In the genomic region with DNA sequence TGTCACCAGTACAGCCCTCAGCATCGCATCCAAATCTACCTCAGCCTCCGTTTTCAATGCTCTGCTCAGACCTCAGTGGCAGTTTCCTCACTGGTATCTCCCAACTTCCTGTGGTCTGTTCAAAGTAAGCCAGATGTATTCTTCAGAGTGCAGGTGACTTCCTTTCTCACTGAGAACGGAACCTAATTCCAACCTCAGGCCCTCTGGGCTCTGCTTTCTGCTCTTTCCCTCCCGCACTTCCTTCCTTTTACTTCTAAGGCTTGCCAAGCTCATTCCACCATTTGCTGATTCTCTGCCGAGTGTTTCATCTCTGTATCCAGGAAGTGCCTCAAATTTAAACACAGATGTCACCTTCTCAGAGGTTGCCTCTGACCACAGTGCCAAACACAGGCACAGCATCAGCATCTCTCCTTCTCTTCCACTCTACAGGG, we compare ENCODE assay signal across 12 mouse cellular contexts. TPM values are rescaled to one million over a fixed set of nuclear protein-coding genes. Genes with fewer than 3 reads are reported as not detected.
DNase-seq lines count a peak whose midpoint lies in the region; ATAC-seq and TF ChIP-seq lines count a peak whose summit lies in the region.
"Had no signal": no experiment of that assay in that cellular context is flagged by ENCODE, and none has a peak within 500 bp of the region (broad histone marks: within the 10 kb centered on the region; RNA-seq: fewer than 3 reads in every experiment).

No protein-coding gene starts in this region.

- H3K27me3 ChIP-seq in spleen, adult 2 months (ENCODE audit: control insufficient read depth, insufficient read depth, low read length) = no peaks in the 10 kb centered on the region
- H3K27me3 ChIP-seq in midbrain, embryonic 11.5 days (ENCODE audit: control insufficient read depth, insufficient read depth, low read length) = no peaks in the 10 kb centered on the region
- H3K27me3 ChIP-seq: intestine, embryonic 15.5 days had no signal

- ATAC-seq in common myeloid progenitor, adult 5-6 weeks (replicated peaks; ENCODE audit: low read depth, poor library complexity, severe bottlenecking) = peak; percentile 23
- no peak for ATAC-seq in midbrain, embryonic 11.5 days (ENCODE audit: low FRiP score)
- ATAC-seq: intestine, embryonic 15.5 days had no signal

- TF ChIP-seq CTCF in spleen, adult 2 months (IDR thresholded peaks at IDR 0.05; ENCODE audit: extremely low read depth, insufficient read depth, insufficient read length, insufficient replicate concordance) = no peak

- peaks cover 15% of the 10 kb centered on the region; the same call in 1 of the 2 replicates for H3K4me1 ChIP-seq in spleen, adult 2 months (ENCODE audit: control insufficient read depth, insufficient read depth, insufficient read length)
- H3K4me1 ChIP-seq in midbrain, embryonic 11.5 days (ENCODE audit: control insufficient read depth, insufficient read depth, low read length) = peaks cover 3% of the 10 kb centered on the region

- no peak overlapping the region for H3K4me2 ChIP-seq in midbrain, embryonic 11.5 days
- H3K4me2 ChIP-seq: intestine, embryonic 15.5 days had no signal

- no peaks in the 10 kb centered on the region for H3K9me3 ChIP-seq in midbrain, embryonic 11.5 days (ENCODE audit: control insufficient read depth, low read length)
- H3K9me3 ChIP-seq: embryonic facial prominence, embryonic 10.5 days; intestine, embryonic 15.5 days had no signal

- H3K4me3 ChIP-seq in spleen, adult 2 months (ENCODE audit: extremely low read depth, insufficient read depth, insufficient read length) = no peak overlapping the region
- H3K4me3 ChIP-seq in midbrain, embryonic 11.5 days (ENCODE audit: low read depth, low read length) = no peak overlapping the region
- H3K4me3 ChIP-seq: embryonic facial prominence, embryonic 10.5 days; intestine, embryonic 15.5 days had no signal

- TF ChIP-seq POLR2A in spleen, adult 2 months (IDR thresholded peaks at IDR 0.05; ENCODE audit: low read depth, low read length) = no peak

- 12% methylated on average over 5 of the region's 5 CpGs for WGBS in spleen, adult 2 months
- 91% methylated on average over 5 of the region's 5 CpGs for WGBS in midbrain, embryonic 11.5 days

- H3K36me3 ChIP-seq in spleen, adult 2 months (ENCODE audit: control insufficient read depth, insufficient read depth, low read length) = no peaks in the 10 kb centered on the region
- no peaks in the 10 kb centered on the region for H3K36me3 ChIP-seq in midbrain, embryonic 11.5 days (ENCODE audit: control insufficient read depth, insufficient read depth, low read length)
- H3K36me3 ChIP-seq: intestine, embryonic 15.5 days had no signal

- DNase-seq in spleen, adult 2 months (ENCODE audit: low read depth in 1 of 2, low spot score in 2 of 2) = peak; percentile 11 to 54
- no peak for DNase-seq in spleen, postnatal 4 days (ENCODE audit: low spot score in 2 of 2)
- peak; percentile 51 to 56 for DNase-seq in natural killer cell, adult 2 months (ENCODE audit: low spot score in 2 of 2)
- no peak for DNase-seq in adrenal gland, postnatal 14 days
- DNase-seq in cerebellum, postnatal 25 days = no peak
- no peak for DNase-seq in midbrain, embryonic 11.5 days (ENCODE audit: low spot score, missing footprints)
- DNase-seq: adrenal gland, postnatal 36 days; heart, postnatal 36 days; kidney, postnatal 10 days had no signal

- H3K9ac ChIP-seq in midbrain, embryonic 11.5 days (ENCODE audit: low read length) = no peak overlapping the region
- H3K9ac ChIP-seq: intestine, embryonic 15.5 days had no signal

- H3K27ac ChIP-seq in spleen, adult 2 months (ENCODE audit: insufficient read depth, low read length) = 0 out of 2 replicates have a peak overlapping the region, but pooled peaks have one; percentile 19
- no peak overlapping the region for H3K27ac ChIP-seq in midbrain, embryonic 11.5 days (ENCODE audit: low read depth, low read length)
- H3K27ac ChIP-seq: embryonic facial prominence, embryonic 10.5 days; intestine, embryonic 15.5 days had no signal

RNA-seq across cellular contexts. Expression of gene Tbcel, which starts 41.9 kb away (rescaled TPM):
- polyA plus RNA-seq in spleen, adult 2 months (2012; rRNA removed) = 6.4 and 8.2 TPM in 2 replicates
- total RNA-seq in common myeloid progenitor, adult 5-6 weeks (2017) = 18.0 and 22.9 TPM in 2 replicates
- 43.2 and 51.3 TPM in 2 replicates for total RNA-seq in adrenal gland, postnatal 14 days (2021)
- 4.0 and 4.5 TPM in 2 replicates for polyA plus RNA-seq in midbrain, embryonic 11.5 days (2014; fragmentation: Nextera tagmentation; extraction: Ambion mirVana)

Comparison
In these comparisons a context has a peak if more than half of its experiments do, and no peak if none do; other contexts are left out.
1. DNase-seq: peak in spleen, adult 2 months (2 of 2) and natural killer cell, adult 2 months (2 of 2); none in spleen, postnatal 4 days (0 of 2), adrenal gland, postnatal 14 days (single experiment), cerebellum, postnatal 25 days (0 of 2) and midbrain, embryonic 11.5 days (single experiment).